Mouse (Mus musculus) ES-E14 (cell line): ENCODE results near the gene Mkln1.

Source experiments
- CHD2 ChIP-seq: IDR thresholded peaks from 2 replicates; pipeline ENCODE4 v1.6.1; 2014; ENCODE audit warnings: mild to moderate bottlenecking, low read depth, low read length, inconsistent platforms
- HCFC1 ChIP-seq: IDR thresholded peaks from 2 replicates; pipeline ENCODE4 v1.6.1; 2012; ENCODE audit warnings: low read length, inconsistent platforms, borderline replicate concordance; ENCODE audit not compliant: insufficient read depth
- MAFK ChIP-seq: IDR thresholded peaks from 2 replicates; pipeline ENCODE4 v1.6.1; 2014; ENCODE audit warnings: mild to moderate bottlenecking, low read depth, low read length, inconsistent platforms; ENCODE audit not compliant: insufficient read depth
- ZC3H11A ChIP-seq: IDR thresholded peaks from 2 replicates; pipeline ENCODE4 v1.6.1; 2012; ENCODE audit warnings: low read depth, mild to moderate bottlenecking, inconsistent platforms, low read length, borderline replicate concordance
- ZNF384 ChIP-seq: IDR thresholded peaks from 2 replicates; pipeline ENCODE4 v1.6.1; 2012; ENCODE audit warnings: low read depth, low read length, inconsistent platforms

DNA sequence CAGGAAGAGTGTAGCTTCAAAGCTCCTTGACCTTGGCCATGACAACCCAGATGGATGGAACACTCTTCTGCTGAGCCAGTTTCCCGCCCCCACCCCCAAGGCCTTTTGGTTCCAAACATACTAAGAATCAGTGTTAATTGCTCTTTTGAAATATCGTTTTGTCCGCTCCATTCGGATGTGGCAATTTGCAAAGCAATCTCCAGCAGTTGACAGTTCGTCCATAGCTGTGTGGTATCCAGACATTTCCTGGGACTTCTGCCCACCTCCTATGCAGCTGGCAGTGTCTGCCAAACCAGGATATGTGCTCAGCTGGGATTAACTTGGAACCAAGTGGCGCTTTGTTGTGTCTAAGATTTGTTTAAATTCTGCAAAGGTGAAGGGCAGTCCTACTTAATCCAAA, 8.8 kb upstream of the Mkln1 start:
- TF ChIP-seq HCFC1 (no peak), MAFK (no peak), ZC3H11A (no peak), ZNF384 (no peak), CHD2 (no peak)
